Mouse (Mus musculus): ENCODE measurements around the gene Ism1.

DNA sequence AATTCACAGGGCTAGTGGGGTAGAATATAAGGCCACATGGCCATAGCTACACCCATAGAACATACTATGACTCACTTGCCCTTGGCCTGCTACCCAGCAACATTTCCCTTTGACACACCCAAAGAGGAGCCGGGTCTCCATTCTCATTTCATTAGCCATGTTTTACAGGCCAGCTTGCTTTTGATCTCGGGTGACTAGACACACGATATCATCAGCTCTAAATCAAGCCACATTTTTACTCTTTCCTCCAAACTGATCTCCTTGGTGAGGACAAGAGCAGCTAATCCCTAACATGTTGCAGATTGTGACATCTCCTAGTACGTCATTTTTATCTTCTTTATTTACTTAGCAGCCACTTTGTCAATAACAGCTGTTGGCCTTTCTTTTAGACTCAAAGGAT, 110.7 kb downstream of the Ism1 start:
- TF ChIP-seq CTCF (IDR thresholded peaks at IDR 0.05; ENCODE audit: extremely low read depth, insufficient read depth, low read length) (no peak), POLR2A (IDR thresholded peaks at IDR 0.05; ENCODE audit: extremely low read depth, insufficient read depth, low read length) (no peak)

Data from cortical plate, adult 2 months (tissue).